Mouse (Mus musculus) neural tube, embryonic 14.5 days (tissue): ENCODE data around the gene Myh9. TPM values are rescaled to one million over a fixed set of nuclear protein-coding genes. Genes with fewer than 3 reads are reported as not detected.
A peak's percentile ranks its signal among the peaks of the same experiment; 100 is the strongest.

Source experiments
- ATAC-seq: fragments of 200-750 bp; cut with Nextera tagmentation; 2 replicates; pipeline ENCODE4 v1.8.0; 2017; ENCODE audit warnings: low read depth, mild to moderate bottlenecking, moderate TSS enrichment, moderate library complexity
- H3K27ac ChIP-seq: fragments of 300-500 bp; sonication (generic); 2 replicates; pipeline ENCODE4 v1.5.1; 2014; ENCODE audit warnings: low read depth, mild to moderate bottlenecking, control low read depth, low read length, moderate library complexity, mixed read lengths
- H3K27me3 ChIP-seq: fragments of 300-500 bp; sonication (generic); 2 replicates; pipeline ENCODE4 v1.6.1; 2014; ENCODE audit warnings: low read length; ENCODE audit not compliant: control insufficient read depth, insufficient read depth
- H3K36me3 ChIP-seq: fragments of 300-500 bp; sonication (generic); 2 replicates; pipeline ENCODE4 v1.6.1; 2014; ENCODE audit warnings: low read length, mixed read lengths; ENCODE audit not compliant: control insufficient read depth, insufficient read depth
- H3K4me1 ChIP-seq: fragments of 300-500 bp; sonication (generic); 2 replicates; pipeline ENCODE4 v1.6.1; 2014; ENCODE audit warnings: low read length; ENCODE audit not compliant: control insufficient read depth, insufficient read depth
- H3K4me2 ChIP-seq: fragments of 300-500 bp; sonication (generic); 2 replicates; pipeline ENCODE4 v1.6.1; 2014; ENCODE audit warnings: mild to moderate bottlenecking, low read depth, low read length, control low read depth
- H3K4me3 ChIP-seq: fragments of 300-500 bp; sonication (generic); 2 replicates; pipeline ENCODE4 v1.5.1; 2014; ENCODE audit warnings: low read depth, low read length, control low read depth, mixed read lengths
- H3K9ac ChIP-seq: fragments of 300-500 bp; sonication (generic); replicated peaks from 2 replicates; pipeline ENCODE4 v1.6.1; 2014; ENCODE audit warnings: low read depth, mild to moderate bottlenecking, control low read depth, low read length, mixed read lengths
- H3K9me3 ChIP-seq: fragments of 300-500 bp; sonication (generic); 2 replicates; pipeline ENCODE4 v1.6.1; 2016; ENCODE audit warnings: low read length; ENCODE audit not compliant: control insufficient read depth
- WGBS: fragments of 180-500 bp; shearing (Covaris S2); extraction: QIAGEN DNeasy Blood & Tissue Kit; methylation state at CpG from one replicate; pipeline ENCODE4 v1.1.7; 2014; 5-methylcytosine and 5-hydroxymethylcytosine counted together
- polyA plus RNA-seq: library from polyadenylated mRNA; unstranded; fragments of >200 nt; fragmentation: Nextera tagmentation; extraction: Ambion mirVana; gene quantifications from 2 replicates; pipeline ENCODE4 v1.2.1, GENCODE M21; 2014

The Myh9 gene
- polyA plus RNA-seq, 1 experiment from 2014 or later = 9.5 TPM

GRCm38 (mm10) chr15:77820480-77821163 is 21.4 kb downstream of the Myh9 start:
- H3K4me3 ChIP-seq = no peak overlapping the region

GRCm38 (mm10) chr15:77819894-77820387 is 22.0 kb downstream of the Myh9 start:
- Histone ChIP-seq H3K36me3 (no peaks in the 10 kb centered on the region), H3K27ac (peak overlapping the region; percentile 5; the same call in 1 of the 2 replicates), H3K4me2 (no peak overlapping the region), H3K9me3 (no peaks in the 10 kb centered on the region), H3K4me1 (0 out of 2 replicates have a peak, but pooled peaks cover 3% of the 10 kb centered on the region), H3K27me3 (no peaks in the 10 kb centered on the region), H3K4me3 (no peak overlapping the region), H3K9ac (no peak overlapping the region)
- WGBS = 84% methylated on average over 10 of the region's 10 CpGs
- ATAC-seq = no peak

More at GRCm38 (mm10) chr15:77820480-77821163, 21.4 kb downstream of the Myh9 start:
- 0 out of 2 replicates have a peak, but pooled peaks cover 3% of the 10 kb centered on the region for H3K4me1 ChIP-seq
- no peaks in the 10 kb centered on the region for H3K36me3 ChIP-seq
- WGBS = 78% methylated on average over 3 of the region's 3 CpGs
- H3K27ac ChIP-seq = peak overlapping the region; percentile 5; the same call in 1 of the 2 replicates
- no peak for ATAC-seq
- H3K9me3 ChIP-seq = no peaks in the 10 kb centered on the region
- H3K27me3 ChIP-seq = no peaks in the 10 kb centered on the region
- no peak overlapping the region for H3K4me2 ChIP-seq
- no peak overlapping the region for H3K9ac ChIP-seq

GRCm38 (mm10) chr15:77818556-77819158 is 23.3 kb downstream of the Myh9 start:
- Histone ChIP-seq H3K4me2 (no peak overlapping the region), H3K36me3 (no peaks in the 10 kb centered on the region), H3K27ac (no peak overlapping the region), H3K9ac (no peak overlapping the region), H3K27me3 (no peaks in the 10 kb centered on the region), H3K9me3 (no peaks in the 10 kb centered on the region), H3K4me3 (no peak overlapping the region), H3K4me1 (0 out of 2 replicates have a peak, but pooled peaks cover 3% of the 10 kb centered on the region)
- WGBS = 88% methylated on average over 15 of the region's 15 CpGs
- ATAC-seq = no peak

- Histone ChIP-seq H3K36me3 (no peaks in the 10 kb centered on the region), H3K4me3 (no peak overlapping the region), H3K27me3 (no peaks in the 10 kb centered on the region), H3K4me1 (0 out of 2 replicates have a peak, but pooled peaks cover 3% of the 10 kb centered on the region), H3K9ac (no peak overlapping the region), H3K4me2 (no peak overlapping the region), H3K27ac (no peak overlapping the region), H3K9me3 (no peaks in the 10 kb centered on the region)
- ATAC-seq = no peak
- WGBS = 49% methylated on average over 7 of the region's 7 CpGs
These were observed 24.6 kb downstream of the Myh9 start for GRCm38 (mm10) chr15:77817417-77817816.

GRCm38 (mm10) chr15:77816601-77816950 is 25.4 kb downstream of the Myh9 start:
- no peak overlapping the region for H3K27ac ChIP-seq
- no peak overlapping the region for H3K9ac ChIP-seq
- no peak overlapping the region for H3K4me2 ChIP-seq
- H3K36me3 ChIP-seq = no peaks in the 10 kb centered on the region
- no peaks in the 10 kb centered on the region for H3K9me3 ChIP-seq
- H3K4me3 ChIP-seq = no peak overlapping the region
- ATAC-seq = no peak
- 0 out of 2 replicates have a peak, but pooled peaks cover under 1% of the 10 kb centered on the region for H3K4me1 ChIP-seq
- H3K27me3 ChIP-seq = no peaks in the 10 kb centered on the region
- WGBS = 79% methylated on average over 4 of the region's 4 CpGs

- Histone ChIP-seq H3K27ac (no peak overlapping the region), H3K4me1 (no peaks in the 10 kb centered on the region), H3K9me3 (no peaks in the 10 kb centered on the region), H3K36me3 (no peaks in the 10 kb centered on the region; the same call in 1 of the 2 replicates), H3K9ac (no peak overlapping the region), H3K27me3 (no peaks in the 10 kb centered on the region), H3K4me3 (no peak overlapping the region), H3K4me2 (no peak overlapping the region)
- WGBS = 78% methylated on average over 17 of the region's 17 CpGs
- ATAC-seq = no peak
These were observed 25.9 kb downstream of the Myh9 start for GRCm38 (mm10) chr15:77815867-77816600.

GRCm38 (mm10) chr15:77813639-77814375 is 28.2 kb downstream of the Myh9 start:
- Histone ChIP-seq H3K4me3 (no peak overlapping the region), H3K4me2 (no peak overlapping the region), H3K27me3 (no peaks in the 10 kb centered on the region), H3K36me3 (no peaks in the 10 kb centered on the region; the same call in 1 of the 2 replicates), H3K9me3 (no peaks in the 10 kb centered on the region), H3K27ac (no peak overlapping the region), H3K4me1 (peaks cover 4% of the 10 kb centered on the region; the same call in 1 of the 2 replicates), H3K9ac (no peak overlapping the region)
- no peak for ATAC-seq
- 50% methylated on average over 6 of the region's 6 CpGs for WGBS

GRCm38 (mm10) chr15:77812578-77812977 is 29.4 kb downstream of the Myh9 start:
- no peaks in the 10 kb centered on the region for H3K27me3 ChIP-seq
- H3K4me3 ChIP-seq = no peak overlapping the region
- H3K27ac ChIP-seq = no peak overlapping the region
- no peak overlapping the region for H3K9ac ChIP-seq
- H3K4me2 ChIP-seq = no peak overlapping the region
- no peaks in the 10 kb centered on the region for H3K9me3 ChIP-seq
- H3K36me3 ChIP-seq = no peaks in the 10 kb centered on the region; the same call in 1 of the 2 replicates
- ATAC-seq = no peak
- 98% methylated on average over 10 of the region's 10 CpGs for WGBS
- H3K4me1 ChIP-seq = peaks cover 4% of the 10 kb centered on the region; the same call in 1 of the 2 replicates
